Mouse (Mus musculus) cerebellum, adult 9-10 months (tissue): ENCODE measurements around the gene Mrpl49.

Experiments
- DNase-seq: peaks from one replicate; pipeline ENCODE4 v3.0.0; 2022

Mrpl49 gene

DNA sequence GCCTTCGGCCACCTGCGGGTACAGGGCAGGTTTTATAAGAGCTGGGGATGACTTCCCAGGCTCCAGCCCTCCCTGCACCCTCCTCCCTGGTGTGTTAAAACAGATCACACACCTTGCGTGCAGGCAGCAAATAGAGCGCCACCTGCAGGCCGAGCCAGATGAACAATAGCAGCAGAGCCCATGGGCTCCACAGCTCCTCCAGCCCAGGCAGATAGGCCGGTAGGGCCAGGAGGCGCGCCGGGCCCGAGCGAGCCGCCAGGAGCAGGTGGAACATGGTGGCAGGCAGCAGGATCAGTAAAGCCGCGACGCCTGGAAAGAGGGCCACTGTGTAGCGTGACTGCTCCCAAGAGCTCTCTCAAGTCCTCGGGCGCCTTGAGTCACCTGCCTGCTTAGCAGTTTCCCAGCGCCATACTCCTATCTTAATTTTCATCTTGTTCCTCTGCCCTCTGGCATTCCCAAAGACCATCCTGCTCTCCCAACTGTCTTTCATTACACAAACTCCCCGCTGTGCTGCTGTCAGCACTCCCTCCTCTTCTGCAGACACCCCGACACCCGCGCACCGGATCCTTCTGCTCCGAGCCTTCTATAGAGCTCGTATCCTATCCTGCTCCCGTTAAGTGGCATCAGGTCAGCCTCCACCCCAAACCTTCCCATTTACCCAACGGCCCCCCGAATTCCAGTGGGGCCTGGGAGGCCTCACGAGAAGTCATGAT, 9.6 kb upstream of the Mrpl49 start:
- DNase-seq, result peak; percentile 92

DNA sequence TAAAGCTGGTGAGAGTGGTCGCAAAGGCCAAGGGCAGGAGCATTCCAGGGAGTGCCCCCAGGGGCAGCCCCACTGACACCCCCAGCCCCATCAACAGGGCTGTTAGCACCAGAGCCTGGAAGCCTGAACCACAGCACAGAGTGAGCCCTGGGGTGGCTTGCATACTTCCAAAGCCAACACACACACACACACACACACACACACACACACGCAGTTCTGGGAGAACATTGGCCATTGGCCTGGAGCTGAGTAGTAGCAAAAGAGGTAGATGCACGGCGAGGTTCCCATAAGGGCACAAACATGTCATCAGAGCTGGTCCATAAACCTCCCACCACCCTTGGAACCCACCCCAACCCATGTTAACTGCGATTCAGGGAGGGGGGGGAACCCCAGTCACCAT, 9.0 kb upstream of the Mrpl49 start:
- DNase-seq, result no peak

DNA sequence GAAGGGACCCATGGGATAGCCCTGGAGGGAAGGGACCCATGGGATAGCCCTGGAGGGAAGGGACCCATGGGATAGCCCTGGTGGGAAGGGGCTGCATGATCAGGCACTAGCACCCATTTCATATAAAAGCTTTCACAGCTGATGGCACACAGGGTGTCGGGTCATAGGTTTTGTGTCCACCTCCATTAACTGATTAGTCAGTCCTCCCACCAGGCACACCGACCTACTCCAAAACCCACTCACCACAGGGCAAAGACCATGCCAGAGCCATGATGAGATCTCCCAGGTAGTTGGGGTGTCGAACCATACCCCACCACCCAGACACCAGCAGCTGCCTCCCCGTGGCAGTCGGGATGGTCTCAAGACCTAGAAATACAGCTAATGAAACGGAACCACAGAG, 5.5 kb upstream of the Mrpl49 start:
- DNase-seq, result no peak

DNA sequence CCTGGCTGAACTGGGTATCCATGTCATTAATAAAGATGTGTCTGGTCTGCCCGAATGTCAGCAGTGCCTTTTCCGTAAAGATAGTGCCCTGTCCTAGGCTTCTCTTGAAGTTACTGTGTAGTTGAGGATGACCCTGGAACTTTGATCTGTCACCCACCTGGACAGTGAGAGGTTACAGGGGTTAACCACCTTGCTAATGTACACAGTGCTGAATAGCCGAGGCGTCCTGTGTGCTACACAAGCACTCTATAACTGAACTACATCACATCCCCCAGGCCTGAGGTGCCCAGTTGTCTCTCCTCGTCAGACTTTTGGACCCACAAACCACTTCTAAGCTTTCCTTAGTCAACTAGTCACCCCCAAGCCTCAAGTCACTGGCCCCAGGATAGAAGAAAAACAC, 4.8 kb upstream of the Mrpl49 start:
- no peak for DNase-seq

DNA sequence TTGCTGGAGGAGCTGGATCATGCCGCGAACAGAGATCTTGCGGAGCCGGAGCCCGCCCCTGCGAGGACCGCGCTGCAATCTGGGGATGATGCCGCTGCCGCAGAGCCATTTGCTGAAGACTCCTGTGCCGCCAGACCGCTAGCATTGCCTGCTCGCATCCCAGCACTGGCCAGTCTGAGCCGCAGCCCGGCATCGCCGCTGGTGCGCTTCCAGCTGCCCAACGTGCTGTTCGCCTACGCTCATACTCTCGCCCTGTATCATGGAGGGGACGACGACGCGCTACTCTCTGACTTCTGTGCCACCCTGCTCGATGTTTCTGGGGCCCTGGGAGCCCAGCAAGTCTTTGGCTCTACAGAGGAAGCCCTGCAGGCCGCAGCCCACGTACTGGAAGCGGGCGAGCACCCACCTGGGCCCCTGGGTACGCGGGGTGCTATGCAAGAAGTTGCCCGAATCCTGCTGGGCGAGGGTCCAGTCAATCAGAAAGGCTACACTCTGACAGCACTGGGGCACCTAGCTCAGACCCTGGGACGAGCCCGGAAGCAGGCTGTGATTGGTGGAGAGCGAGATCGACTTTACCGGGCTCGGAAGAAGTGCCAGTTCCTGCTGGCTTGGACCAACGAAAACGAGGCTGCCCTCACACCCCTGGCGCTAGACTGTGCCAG, 4.2 kb upstream of the Mrpl49 start:
- DNase-seq, result peak; percentile 60

DNA sequence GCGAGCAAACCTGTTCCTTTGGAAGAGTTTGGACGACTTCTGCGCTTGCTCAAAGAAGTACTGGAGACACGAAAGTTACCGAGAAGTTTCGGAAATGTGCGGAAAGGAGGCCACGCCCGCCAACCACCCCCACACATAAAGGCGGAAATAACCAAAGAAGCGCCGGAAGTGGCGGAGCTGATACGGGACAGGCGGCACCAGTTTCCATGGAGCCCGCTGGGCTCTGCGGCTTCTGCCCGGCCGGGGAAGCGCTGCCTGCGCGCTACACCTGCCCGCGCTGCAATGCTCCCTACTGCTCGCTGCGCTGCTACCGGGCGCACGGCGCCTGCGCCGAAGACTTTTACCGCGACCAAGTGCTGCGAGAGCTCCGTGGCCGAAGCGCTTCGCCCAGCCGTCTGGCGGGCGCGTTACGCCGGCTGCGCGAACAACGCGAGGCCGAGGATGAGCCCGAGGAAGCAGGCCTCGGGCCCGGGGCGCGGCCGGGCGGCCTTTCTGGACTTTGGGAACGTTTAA, 3.5 kb upstream of the Mrpl49 start, which contains the start of gene Znhit2:
TSS of gene Znhit2 (plus strand) at position 172 of the 513 bp plus-strand sequence.
- peak; percentile 88 for DNase-seq

DNA sequence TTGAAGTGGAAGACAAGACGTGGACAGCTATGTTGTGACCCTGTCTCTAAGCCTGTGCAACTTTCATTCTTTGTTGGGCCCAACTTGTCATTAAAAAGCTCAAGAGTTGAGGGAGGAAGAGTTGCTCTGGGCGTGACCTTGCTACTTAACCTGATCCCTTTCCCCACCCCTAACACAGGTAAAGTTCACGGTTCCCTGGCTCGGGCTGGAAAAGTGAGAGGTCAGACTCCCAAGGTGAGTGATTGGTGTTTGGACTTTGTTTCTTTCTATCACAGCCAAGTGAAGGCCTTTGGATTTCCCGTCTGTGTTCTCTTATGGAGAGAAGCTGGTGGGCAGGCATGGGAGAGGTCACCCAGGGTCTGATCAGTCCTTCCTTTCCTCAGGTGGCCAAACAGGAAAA, 1.4 kb upstream of the Mrpl49 start:
- DNase-seq, result no peak

DNA sequence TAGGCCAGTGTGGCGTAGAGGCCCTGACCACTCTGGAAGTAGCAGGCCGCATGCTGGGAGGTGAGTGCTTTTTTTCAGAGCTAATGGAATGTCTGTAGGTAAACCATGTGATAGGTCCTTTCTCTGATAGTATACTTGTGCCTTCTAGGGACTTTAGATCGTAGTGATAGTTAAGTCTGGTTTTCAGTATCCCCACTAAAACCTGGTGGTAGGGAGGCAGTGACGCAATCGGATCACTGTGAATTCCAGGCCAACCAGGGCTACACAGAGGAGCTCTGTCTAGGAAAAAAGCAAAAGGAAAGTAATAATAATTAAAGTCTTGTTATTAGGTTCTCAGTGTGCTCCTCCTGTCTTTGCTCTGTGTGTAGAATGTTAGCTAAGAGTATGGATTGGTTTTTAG, 928 bp upstream of the Mrpl49 start:
- DNase-seq, result no peak

DNA sequence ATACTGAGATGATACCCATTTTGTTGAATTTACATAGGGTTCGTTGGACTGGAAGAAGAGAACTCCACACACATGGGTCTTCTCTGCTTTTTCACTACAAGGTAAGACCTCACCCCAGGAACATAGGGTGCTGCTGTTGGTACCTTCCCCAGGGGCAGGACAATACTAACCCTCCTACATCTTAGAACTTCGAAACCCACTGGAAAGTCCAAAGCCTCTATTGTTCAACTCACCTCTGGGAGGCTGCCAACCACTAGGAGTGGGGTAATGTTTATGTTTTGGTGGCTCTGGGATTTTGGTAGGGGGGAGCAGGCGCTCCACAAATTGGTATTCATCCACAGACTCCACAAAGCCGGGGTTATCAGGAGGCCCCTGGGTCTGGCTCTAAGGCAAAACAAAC, 889 bp downstream of the Mrpl49 start:
- DNase-seq, result peak; percentile 57

DNA sequence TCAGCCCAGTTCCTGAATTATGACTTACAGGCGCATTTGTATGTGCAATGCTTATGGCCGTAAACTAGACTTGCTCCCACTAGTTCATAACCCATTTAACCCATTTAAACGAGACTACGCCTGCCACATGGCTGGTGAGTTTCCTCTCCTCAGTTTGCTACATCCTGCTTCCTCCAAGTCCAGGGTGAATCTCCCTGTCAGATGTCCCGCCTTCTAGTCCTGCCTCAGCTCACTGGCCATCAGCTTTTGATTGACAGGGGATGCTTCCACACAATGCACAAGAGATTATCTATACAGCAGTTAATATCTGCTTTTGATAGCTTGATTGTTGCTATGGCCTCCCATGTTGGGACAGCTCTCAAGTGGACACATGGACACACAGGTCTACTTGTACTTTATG, 3.3 kb downstream of the Mrpl49 start:
- DNase-seq, result peak; percentile 19

DNA sequence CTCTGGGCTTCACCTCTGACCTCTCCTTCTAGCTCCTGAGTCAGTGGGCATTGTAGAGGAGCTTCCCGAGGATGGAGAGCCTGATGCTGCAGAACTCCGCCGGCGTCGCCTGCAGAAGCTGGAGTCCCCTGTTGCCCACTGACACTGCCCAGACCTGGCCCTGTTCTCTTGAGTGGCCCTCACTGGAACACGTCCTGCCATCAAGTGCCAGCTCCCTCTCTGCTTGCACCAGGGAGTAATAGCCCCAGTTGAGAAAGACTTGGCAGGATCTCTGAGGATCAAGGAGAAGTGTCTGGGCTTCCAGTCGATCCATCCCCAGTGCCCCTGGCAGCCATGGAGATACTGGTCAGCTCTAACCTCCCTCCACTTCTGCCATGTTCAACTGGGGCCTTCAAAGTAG, 5.1 kb downstream of the Mrpl49 start:
- DNase-seq, result peak; percentile 22

DNA sequence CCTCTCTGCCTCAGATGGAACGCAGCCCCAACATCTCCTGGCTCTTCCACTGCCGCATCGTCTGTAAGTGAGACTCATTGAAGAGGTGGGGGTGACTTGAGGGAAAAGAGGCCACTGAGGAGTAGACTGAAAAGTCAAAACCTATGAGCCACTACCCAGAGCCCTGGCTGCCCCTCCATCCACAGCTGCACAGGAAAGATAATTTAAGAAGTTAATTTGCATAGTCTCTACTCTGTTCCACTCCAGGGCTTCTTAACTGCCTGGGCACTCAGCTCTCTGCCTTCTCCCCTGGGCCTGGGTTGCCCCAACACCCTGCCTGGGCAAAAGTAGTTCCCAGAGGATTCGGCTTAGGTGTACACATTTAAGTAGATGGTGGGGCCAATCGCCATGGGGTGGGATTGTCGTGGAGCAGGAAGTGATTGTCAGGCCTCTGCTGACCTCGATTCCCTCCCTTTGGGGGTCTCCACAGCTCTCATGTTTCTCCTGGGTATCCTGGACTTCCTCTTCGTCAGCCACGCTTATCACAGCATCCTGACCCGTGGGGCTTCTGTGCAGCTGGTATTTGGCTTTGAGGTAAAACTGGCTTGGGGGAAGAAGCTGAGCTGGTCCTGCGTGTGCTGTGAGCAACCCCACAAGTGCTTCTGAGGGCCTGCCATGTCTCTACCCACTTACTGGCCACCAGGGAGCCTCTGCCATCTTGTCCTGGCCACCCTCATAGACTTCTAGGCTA, 8.7 kb downstream of the Mrpl49 start:
- peak; percentile 36 for DNase-seq

DNA sequence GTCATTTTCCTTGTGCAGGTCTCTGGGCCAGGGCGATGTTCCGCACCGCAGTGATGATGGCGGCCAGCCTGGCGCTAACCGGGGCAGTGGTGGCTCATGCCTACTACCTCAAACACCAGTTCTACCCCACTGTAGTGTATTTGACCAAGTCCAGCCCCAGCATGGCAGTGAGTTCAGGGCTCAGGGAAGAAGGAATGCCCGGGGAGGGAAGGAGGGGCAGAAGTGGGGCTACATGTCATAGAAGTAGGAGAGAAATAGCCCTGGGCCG, 9.8 kb downstream of the Mrpl49 start:
- peak; percentile 47 for DNase-seq

DNA sequence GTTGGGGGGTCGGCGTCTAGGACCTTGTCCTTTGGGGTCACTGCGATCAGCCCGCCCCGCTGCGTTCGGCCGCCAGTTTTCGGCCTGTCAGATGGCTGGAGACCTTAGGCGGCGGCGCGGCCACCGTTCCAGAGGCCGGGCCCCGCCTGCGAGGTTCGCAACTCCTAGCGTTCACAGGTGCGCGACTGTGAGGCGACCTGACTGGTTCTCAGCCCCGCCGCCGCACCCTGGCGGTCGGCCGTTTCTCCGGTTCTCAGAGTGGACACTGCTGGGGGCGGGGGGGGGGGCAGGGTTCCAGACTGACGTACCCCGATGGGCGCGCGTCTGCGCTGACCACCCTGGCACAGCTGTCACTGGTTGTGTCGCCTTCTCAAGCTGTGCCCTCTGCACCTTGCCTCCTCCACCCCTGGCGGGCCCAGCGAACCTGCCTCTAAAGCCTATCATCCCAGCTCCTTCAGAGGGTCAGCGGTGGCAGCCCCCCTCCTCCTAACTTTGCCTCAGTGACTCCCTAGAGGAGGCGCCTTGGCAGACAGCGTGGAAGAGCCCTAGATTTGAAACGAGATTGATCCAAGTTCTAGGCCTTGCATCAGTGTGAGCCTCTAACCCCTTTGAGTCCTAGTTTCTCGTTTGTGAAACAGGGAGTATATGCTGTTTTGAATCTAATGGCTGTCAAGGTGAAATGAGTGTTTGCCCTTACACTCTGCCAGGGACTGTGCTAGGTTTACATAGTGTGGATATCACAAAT, 10.3 kb downstream of the Mrpl49 start:
- DNase-seq, result peak; percentile 61

DNA sequence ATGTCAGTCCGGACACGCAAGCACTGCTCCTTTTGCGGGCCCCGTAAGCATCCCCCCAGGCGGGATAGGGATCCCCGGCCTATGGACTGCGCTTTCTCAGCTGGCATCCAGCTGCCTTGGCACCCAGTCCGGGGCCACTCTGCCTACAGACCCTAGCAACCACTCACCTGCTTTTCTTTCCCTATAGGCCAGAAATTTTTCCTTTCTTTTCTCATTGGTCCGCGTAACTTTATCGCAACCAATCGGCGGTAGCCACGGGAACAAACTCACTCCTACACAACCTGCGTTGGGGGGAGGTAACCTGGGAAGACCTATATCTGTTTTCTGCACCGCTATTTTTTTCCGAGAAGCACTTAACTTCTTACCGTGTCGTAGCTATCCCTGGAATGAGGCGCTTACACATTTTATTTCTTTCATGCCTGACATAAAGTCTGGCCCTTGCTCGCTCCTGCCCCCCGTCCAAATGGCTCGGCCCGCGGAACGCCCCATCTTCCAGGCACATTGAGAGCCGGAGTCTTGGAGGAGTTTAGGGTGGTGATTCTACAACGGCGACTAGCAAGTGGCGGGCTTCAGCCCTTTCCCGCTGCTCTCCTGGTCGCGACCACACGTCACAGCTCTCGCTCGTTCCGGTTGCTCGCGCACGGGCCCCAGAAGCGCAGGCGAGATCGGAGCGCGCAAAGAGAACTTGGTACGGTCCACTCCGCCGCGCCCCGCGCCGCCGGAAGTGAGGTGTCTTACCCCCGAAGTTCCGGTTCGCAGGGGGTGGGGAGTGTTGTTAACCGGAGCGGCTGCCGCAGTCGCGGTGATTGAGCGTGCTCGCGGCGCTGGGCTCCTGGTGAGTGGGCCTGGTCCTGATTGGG, 11.1 kb downstream of the Mrpl49 start, which contains the start of gene Syvn1:
TSS of gene Syvn1 (plus strand) at position 283 of the 860 bp plus-strand sequence.
- DNase-seq, result peak; percentile 95

DNA sequence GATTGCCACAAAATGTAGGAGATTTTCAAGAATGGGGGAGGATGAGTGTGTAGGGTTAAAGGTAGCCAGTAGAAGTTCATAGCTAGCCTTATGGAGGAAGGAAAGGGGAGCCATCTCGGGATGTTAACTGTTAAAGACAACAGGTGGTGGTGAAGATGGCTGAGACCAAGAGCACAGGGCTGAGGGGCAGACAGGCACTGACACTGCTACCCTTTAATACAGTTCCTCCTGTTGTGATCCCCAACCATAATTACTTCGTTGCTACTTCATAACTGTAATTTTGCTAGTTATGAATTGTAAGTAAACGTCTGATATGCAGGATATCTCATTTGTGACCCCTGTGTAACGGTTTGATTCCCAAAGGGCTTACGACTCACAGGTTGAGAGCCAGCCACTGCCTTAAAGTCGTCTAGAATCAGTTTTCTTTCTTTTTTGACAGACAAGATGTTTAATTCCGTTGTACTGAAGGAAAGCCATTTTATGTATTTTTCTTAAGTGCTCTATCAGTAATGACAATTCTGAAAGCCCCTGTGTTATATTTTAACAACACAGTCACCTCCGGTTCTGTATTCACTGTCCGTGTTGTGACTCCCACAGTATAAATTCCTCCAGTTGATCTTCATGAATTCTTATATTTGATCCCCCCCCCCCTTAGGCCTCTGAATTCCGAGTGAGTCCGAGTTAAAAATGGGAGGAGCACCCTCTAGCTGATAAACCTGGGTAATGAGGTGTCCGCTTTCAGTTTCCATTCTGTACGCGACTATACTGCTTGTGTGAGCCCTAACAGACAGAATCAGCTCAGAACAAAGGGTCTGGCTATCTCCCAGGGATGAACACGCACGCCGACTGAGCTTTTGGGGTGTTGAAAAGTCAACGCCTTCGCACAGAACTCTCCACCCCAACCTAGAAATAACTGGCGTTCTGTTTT, 12.0 kb downstream of the Mrpl49 start:
- DNase-seq, result peak; percentile 46

DNA sequence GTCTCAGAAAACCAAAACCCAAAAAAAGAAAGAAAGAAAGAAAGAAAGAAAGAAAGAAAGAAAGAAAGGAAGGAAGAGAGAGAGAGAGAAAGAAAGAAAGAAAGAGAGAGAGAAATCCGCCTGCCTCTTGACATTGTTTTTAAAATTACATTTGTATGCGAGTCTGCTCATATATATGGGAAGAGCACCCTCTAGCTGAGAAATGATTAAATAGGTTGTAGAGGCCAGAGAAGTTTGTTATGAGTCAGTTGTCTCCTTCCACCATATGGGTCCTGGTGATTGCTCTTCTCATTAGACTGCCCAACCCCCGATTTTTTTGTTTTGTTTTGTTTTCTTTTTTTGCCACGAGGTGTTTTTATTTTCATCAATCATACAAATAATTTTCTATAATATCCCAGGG, 13.5 kb downstream of the Mrpl49 start:
- peak; percentile 43 for DNase-seq

DNA sequence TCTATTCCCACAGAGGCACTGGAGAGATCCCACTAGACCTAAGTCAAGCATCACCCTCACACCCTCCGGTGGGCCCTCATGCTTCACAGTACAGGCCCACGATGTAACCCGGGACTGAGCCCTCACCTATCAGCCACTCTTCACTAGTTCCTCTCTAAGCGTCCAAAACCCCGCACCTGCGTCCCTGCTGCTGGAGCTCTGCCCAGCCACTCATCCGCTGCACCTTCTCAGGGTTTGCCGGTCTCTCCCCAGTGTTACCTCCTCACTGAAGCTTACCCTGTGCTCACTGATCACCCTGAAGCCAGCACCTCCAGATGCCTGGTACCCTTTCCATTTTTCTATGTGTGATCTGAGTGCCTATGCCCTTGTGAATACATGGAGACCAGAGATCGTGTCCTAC, 15.3 kb downstream of the Mrpl49 start:
- DNase-seq, result peak; percentile 29

DNA sequence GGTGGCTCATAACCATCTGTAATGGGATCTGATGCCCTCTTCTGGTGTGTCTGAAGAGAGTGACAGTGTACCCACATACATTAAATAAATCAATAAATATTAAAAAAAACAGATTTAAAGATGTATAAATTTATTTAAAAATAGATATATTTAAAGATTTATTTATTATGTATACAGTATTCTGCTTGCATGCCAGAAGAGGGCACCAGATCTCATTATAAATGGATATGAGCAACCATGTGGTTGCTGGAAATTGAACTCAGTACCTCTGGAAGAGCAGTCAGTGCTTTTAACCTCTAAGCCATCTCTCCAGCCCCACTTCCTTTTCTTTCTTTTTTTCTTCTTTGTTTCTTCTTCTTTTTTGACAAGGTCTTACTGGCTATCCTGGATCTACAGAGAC, 17.6 kb downstream of the Mrpl49 start:
- no peak for DNase-seq

DNA sequence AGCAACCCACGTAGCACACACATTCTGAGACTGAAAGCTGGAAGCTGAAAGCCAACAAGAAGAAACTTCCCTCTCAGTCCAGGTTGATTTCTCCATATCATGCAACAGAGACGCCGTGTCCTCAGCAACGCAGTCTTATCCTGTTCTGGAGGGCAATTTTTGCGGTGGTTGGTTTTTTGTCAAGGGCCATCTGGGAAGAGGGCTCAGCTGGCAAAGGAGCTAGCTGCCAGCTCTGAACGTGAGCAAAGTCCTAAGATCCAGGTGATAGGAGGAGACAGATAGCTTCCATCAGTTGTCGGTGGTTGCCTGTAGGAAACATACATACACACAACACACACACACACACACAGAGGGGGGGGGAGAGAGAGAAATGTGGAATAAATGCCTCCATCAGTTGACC, 19.3 kb downstream of the Mrpl49 start:
- DNase-seq, result no peak

DNA sequence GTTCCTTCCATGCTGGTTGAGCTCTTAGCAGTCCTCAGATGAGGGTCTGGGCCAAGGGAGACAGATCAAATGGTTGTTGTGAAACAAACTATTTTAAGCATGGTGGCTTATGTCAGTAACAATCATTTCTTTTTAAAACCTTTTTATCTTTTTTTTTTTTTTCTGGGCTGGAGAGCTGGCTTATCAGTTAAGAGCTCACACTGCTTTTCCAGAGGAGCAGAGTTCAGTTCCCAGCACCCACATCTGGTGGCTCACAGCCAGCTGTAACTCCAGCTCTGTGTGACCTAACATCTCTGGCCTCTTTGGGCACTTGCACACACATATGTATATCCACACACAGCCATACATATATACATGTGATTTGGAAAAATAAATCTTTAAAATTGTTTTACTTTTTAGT, 19.9 kb downstream of the Mrpl49 start:
- no peak for DNase-seq
